Mouse (Mus musculus) activated CD4-positive, CD25-positive, alpha-beta regulatory T cell (primary cell): ENCODE results near the gene C5ar1. TPM values are rescaled to one million over a fixed set of nuclear protein-coding genes. Genes with fewer than 3 reads are reported as not detected.

Source experiments
- polyA plus RNA-seq, 2 experiments: library from polyadenylated mRNA; unstranded; fragments of 100-300 nt; shearing (Covaris generic); gene quantifications; one replicate each; pipeline ENCODE4 v1.2.1; 2017

The C5ar1 gene
- 1 to 10 TPM in 1 of 2 experiments, under 1 TPM in 1; 0.17 to 1.1 TPM for polyA plus RNA-seq

GRCm38 (mm10) chr7:16259110-16259590, at the start of gene C5ar1:
TSS of gene C5ar1 (minus strand) at chr7:16259540.

GRCm38 (mm10) chr7:16308093-16308492, 48.8 kb upstream of the C5ar1 start, which contains the start of gene Bbc3:
TSS of gene Bbc3 (plus strand) at chr7:16308393.

GRCm38 (mm10) chr7:16286026-16286961, 27.0 kb upstream of the C5ar1 start, which contains the start of gene Ccdc9:
TSS of gene Ccdc9 (minus strand) at chr7:16286795.

GRCm38 (mm10) chr7:16273081-16273765, 13.9 kb upstream of the C5ar1 start, which contains the start of gene Inafm1:
TSS of gene Inafm1 (minus strand) at chr7:16273617.

GRCm38 (mm10) chr7:16244067-16244466, 15.3 kb downstream of the C5ar1 start, which contains the start of gene C5ar2:
TSS of gene C5ar2 (minus strand) at chr7:16244154.

GRCm38 (mm10) chr7:16221582-16222272, 37.6 kb downstream of the C5ar1 start, which contains the start of gene Dhx34:
TSS of gene Dhx34 (minus strand) at chr7:16222037.

Other genes with a start within 250 kb of the C5ar1 start
- gene Bicra, start 211.6 kb downstream of the C5ar1 start, polyA plus RNA-seq, result 1 to 10 TPM; 5.9 to 7.1 TPM
- under 1 TPM in 1 of 2 experiments, not detected in 1; 0.10 TPM for gene Zfp541, start 197.7 kb downstream of the C5ar1 start, polyA plus RNA-seq
- gene Napa, start 161.1 kb downstream of the C5ar1 start, polyA plus RNA-seq, result 100 to 1,000 TPM; 196 to 221 TPM
- 10 to 100 TPM; 23.9 to 29.7 TPM for gene Kptn, start 139.6 kb downstream of the C5ar1 start, polyA plus RNA-seq
- gene Slc8a2, start 129.7 kb downstream of the C5ar1 start, polyA plus RNA-seq, result not detected
- 10 to 100 TPM; 40.0 to 47.0 TPM for gene Meis3, start 84.5 kb downstream of the C5ar1 start, polyA plus RNA-seq
- gene Dhx34, start 37.5 kb downstream of the C5ar1 start, polyA plus RNA-seq, result 10 to 100 TPM; 17.4 to 31.8 TPM
- under 1 TPM in 1 of 2 experiments, not detected in 1; 0.37 TPM for gene C5ar2, start 15.4 kb downstream of the C5ar1 start, polyA plus RNA-seq
- gene Inafm1, start 14.1 kb upstream of the C5ar1 start, polyA plus RNA-seq, result 1 to 10 TPM; 5.6 to 5.7 TPM
- gene Ccdc9, start 27.3 kb upstream of the C5ar1 start, polyA plus RNA-seq, result 10 to 100 TPM; 43.3 to 51.9 TPM
- 10 to 100 TPM; 21.9 to 35.8 TPM for gene Bbc3, start 48.9 kb upstream of the C5ar1 start, polyA plus RNA-seq
- 100 to 1,000 TPM; 134 to 161 TPM for gene Sae1, start 128.3 kb upstream of the C5ar1 start, polyA plus RNA-seq
- 10 to 100 TPM; 17.1 to 24.1 TPM for gene Zc3h4, start 141.4 kb upstream of the C5ar1 start, polyA plus RNA-seq
- gene Tmem160, start 193.2 kb upstream of the C5ar1 start, polyA plus RNA-seq, result 100 to 1,000 TPM; 151 to 193 TPM
- under 1 TPM; 0.21 to 0.38 TPM for gene Npas1, start 218.2 kb upstream of the C5ar1 start, polyA plus RNA-seq